Mouse (Mus musculus): ENCODE results near the gene Vps4a. TPM values are rescaled to one million over a fixed set of nuclear protein-coding genes. Genes with fewer than 3 reads are reported as not detected.

Gene Vps4a
- polyA plus RNA-seq, 1 experiment from 2014 or later: 147 TPM

DNA sequence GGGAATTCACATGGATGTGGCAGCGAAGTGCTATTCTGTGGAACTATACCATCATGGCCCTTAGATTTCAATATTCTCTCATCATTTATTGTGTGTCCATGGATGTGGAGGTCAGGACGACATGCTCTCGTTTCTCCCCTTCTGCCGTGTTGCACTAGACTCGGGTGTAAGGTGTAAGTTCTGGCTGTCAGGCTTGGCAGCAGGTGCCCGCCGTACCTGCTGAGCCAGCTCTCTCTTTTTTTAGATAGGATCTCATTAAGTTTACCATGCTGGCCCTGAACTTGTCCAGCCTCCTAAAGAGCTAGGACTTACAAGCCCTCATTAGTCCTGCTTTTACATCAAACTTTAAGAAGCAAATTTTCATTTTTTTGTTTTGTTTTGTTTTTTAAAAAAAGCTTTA, 59.5 kb downstream of the Vps4a start:
- no peak overlapping the region for H3K27ac ChIP-seq (replicated peaks)
- 94% methylated on average over 7 of the region's 7 CpGs for WGBS
- ATAC-seq (ENCODE audit: low FRiP score, low read depth): no peak
- H3K4me2 ChIP-seq: no peak overlapping the region
- no peak overlapping the region for H3K9ac ChIP-seq
- peaks cover 19% of the 10 kb centered on the region for H3K4me1 ChIP-seq (replicated peaks)
- H3K4me3 ChIP-seq: no peak overlapping the region
- peaks cover 42% of the 10 kb centered on the region for H3K36me3 ChIP-seq
- H3K9me3 ChIP-seq: no peaks in the 10 kb centered on the region
- H3K27me3 ChIP-seq: no peaks in the 10 kb centered on the region

Other genes starting within 250 kb of the Vps4a start
- gene Has3, start 161.0 kb upstream of the Vps4a start, polyA plus RNA-seq (2015; fragmentation: Nextera tagmentation; extraction: Ambion mirVana): 0.92 and 1.5 TPM in 2 replicates
- 42.2 and 42.5 TPM in 2 replicates for gene Utp4, start 137.6 kb upstream of the Vps4a start, polyA plus RNA-seq (2015; fragmentation: Nextera tagmentation; extraction: Ambion mirVana)
- gene Sntb2, start 95.5 kb upstream of the Vps4a start, polyA plus RNA-seq (2015; fragmentation: Nextera tagmentation; extraction: Ambion mirVana): 6.5 and 6.7 TPM in 2 replicates
- 41.3 and 41.4 TPM in 2 replicates for gene Pdf, start 17.4 kb downstream of the Vps4a start, polyA plus RNA-seq (2015; fragmentation: Nextera tagmentation; extraction: Ambion mirVana)
- 44.2 and 45.3 TPM in 2 replicates for gene Cog8, start 25.5 kb downstream of the Vps4a start, polyA plus RNA-seq (2015; fragmentation: Nextera tagmentation; extraction: Ambion mirVana)
- 62.2 and 65.6 TPM in 2 replicates for gene Nip7, start 25.7 kb downstream of the Vps4a start, polyA plus RNA-seq (2015; fragmentation: Nextera tagmentation; extraction: Ambion mirVana)
- not detected in 2 replicates for gene Tmed6, start 34.4 kb downstream of the Vps4a start, polyA plus RNA-seq (2015; fragmentation: Nextera tagmentation; extraction: Ambion mirVana)
- gene Terf2, start 65.3 kb downstream of the Vps4a start, polyA plus RNA-seq (2015; fragmentation: Nextera tagmentation; extraction: Ambion mirVana): 23.9 and 26.8 TPM in 2 replicates
- gene Cyb5b, start 119.4 kb downstream of the Vps4a start, polyA plus RNA-seq (2015; fragmentation: Nextera tagmentation; extraction: Ambion mirVana): 99.6 and 103 TPM in 2 replicates

Measured in hindbrain, embryonic 15.5 days (tissue).